Mouse (Mus musculus) kidney, adult 11 months (tissue): ENCODE measurements around the gene Golga4.

ENCODE experiments used
- DNase-seq: peaks from one replicate; pipeline ENCODE4 v3.0.0; 2022

The Golga4 gene

GRCm38 (mm10) chr9:118529783-118530182 is 23.7 kb downstream of the Golga4 start:
- DNase-seq = no peak

- no peak for DNase-seq
Measured at GRCm38 (mm10) chr9:118530679-118531078, 24.6 kb downstream of the Golga4 start.

GRCm38 (mm10) chr9:118532516-118533205 is 26.6 kb downstream of the Golga4 start:
- DNase-seq = no peak

- no peak for DNase-seq
Measured at GRCm38 (mm10) chr9:118536946-118537345, 30.9 kb downstream of the Golga4 start.

- no peak for DNase-seq
Measured at GRCm38 (mm10) chr9:118537463-118538339, 31.6 kb downstream of the Golga4 start.

- no peak for DNase-seq
Measured at GRCm38 (mm10) chr9:118541851-118542250, 35.8 kb downstream of the Golga4 start.

GRCm38 (mm10) chr9:118545146-118545545 is 39.1 kb downstream of the Golga4 start:
- DNase-seq = no peak

- no peak for DNase-seq
Measured at GRCm38 (mm10) chr9:118548651-118549050, 42.6 kb downstream of the Golga4 start.

- DNase-seq = no peak
Measured at GRCm38 (mm10) chr9:118556951-118557780, 51.1 kb downstream of the Golga4 start.

GRCm38 (mm10) chr9:118563356-118563755 is 57.3 kb downstream of the Golga4 start:
- no peak for DNase-seq

- no peak for DNase-seq
Measured at GRCm38 (mm10) chr9:118563866-118564265, 57.8 kb downstream of the Golga4 start.

- no peak for DNase-seq
Measured at GRCm38 (mm10) chr9:118564696-118565095, 58.6 kb downstream of the Golga4 start.

- no peak for DNase-seq
Measured at GRCm38 (mm10) chr9:118569328-118569727, 63.3 kb downstream of the Golga4 start.

- no peak for DNase-seq
Measured at GRCm38 (mm10) chr9:118570865-118571264, 64.8 kb downstream of the Golga4 start.

GRCm38 (mm10) chr9:118571701-118572100 is 65.6 kb downstream of the Golga4 start:
- DNase-seq = no peak

- DNase-seq = no peak
Measured at GRCm38 (mm10) chr9:118574911-118575310, 68.8 kb downstream of the Golga4 start.

GRCm38 (mm10) chr9:118580371-118580770 is 74.3 kb downstream of the Golga4 start:
- DNase-seq = no peak

- no peak for DNase-seq
Measured at GRCm38 (mm10) chr9:118582757-118583156, 76.7 kb downstream of the Golga4 start.

- DNase-seq = no peak
Measured at GRCm38 (mm10) chr9:118584838-118585237, 78.8 kb downstream of the Golga4 start.

GRCm38 (mm10) chr9:118585998-118586397 is 79.9 kb downstream of the Golga4 start:
- no peak for DNase-seq

- DNase-seq = no peak
Measured at GRCm38 (mm10) chr9:118587115-118587514, 81.0 kb downstream of the Golga4 start.

- DNase-seq = no peak
Measured at GRCm38 (mm10) chr9:118589249-118589648, 83.2 kb downstream of the Golga4 start.

- no peak for DNase-seq
Measured at GRCm38 (mm10) chr9:118590230-118590629, 84.2 kb downstream of the Golga4 start.
